Mouse (Mus musculus) brain, adult 2 months (tissue): ENCODE measurements at regions not wholly inside any gene's neighbourhood (a gene's known extent, or its start where the extent isn't known, plus 50 kb on each side); places are given as distances from the start of the nearest gene placed in this dataset.

Experiments used
- DNase-seq: peaks from one replicate; pipeline ENCODE4 v3.0.0; 2011; ENCODE audit warnings: low read depth, low spot score

DNA sequence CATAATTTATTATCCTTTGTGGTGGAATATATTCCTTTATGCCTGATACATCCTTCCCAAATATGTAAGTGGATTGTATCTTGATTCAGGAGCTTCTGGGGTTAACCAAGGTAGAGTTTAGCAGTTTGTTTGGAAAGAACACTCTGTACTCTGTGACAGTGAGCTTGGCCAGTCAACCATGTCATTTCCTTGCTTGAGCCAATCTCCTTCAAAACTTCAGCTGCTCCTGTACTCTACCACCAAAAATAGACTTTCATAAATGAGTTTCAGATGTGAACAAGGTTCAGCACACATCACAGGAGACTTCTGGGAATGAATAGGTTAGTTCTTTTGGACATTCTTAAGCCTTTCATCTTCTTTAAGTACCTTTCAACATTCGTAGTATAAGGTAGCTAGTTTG, 1056.5 kb upstream of the Jmjd1c start:
- peak; percentile 2 for DNase-seq
